Mouse (Mus musculus): ENCODE measurements around the gene Cnnm1.

GRCm38 (mm10) chr19:43478891-43479290, 38.7 kb downstream of the Cnnm1 start:
- TF ChIP-seq CTCF (IDR thresholded peaks at IDR 0.05; ENCODE audit: low read depth) (peak; percentile 91), EP300 (optimal IDR thresholded peaks at IDR 0.05) (no peak)
